Comparison of ENCODE assay signal across 10 mouse cellular contexts in the genomic region with DNA sequence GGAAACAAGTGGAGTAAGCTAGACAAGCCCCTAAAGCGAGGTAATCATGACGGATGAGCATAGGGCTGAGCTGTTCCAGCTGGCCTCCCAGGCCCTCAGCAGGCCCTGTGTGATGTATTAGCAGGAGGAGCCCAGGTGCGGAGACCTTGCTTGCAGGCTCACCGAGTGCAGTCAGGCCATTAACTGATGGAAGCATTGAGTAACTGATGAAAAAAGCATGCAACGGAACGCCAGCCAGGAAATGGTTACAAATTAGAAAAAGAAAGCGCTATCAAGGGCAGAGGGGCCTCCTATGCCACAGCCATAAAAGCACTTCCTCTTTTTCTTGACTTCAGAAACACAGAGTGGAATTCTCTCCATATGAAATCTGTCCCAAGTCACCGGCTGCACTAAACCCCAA.
DNase-seq lines count a peak whose midpoint lies in the region; ATAC-seq and TF ChIP-seq lines count a peak whose summit lies in the region.
"Had no signal": no experiment of that assay in that cellular context is flagged by ENCODE, and none has a peak within 500 bp of the region (broad histone marks: within the 10 kb centered on the region; RNA-seq: fewer than 3 reads in every experiment).

No protein-coding gene starts in this region.

- H3K9ac ChIP-seq in midbrain, postnatal 0 days (replicated peaks; ENCODE audit: low read length, poor library complexity, severe bottlenecking), result no peak overlapping the region
- no peak overlapping the region for H3K9ac ChIP-seq in midbrain, embryonic 13.5 days (replicated peaks)
- no peak overlapping the region for H3K9ac ChIP-seq in embryonic facial prominence, embryonic 11.5 days (replicated peaks; ENCODE audit: low read length)
- H3K9ac ChIP-seq in limb, embryonic 15.5 days, result no peak overlapping the region
- no peak overlapping the region for H3K9ac ChIP-seq in forebrain, embryonic 13.5 days

- H3K4me2 ChIP-seq in midbrain, postnatal 0 days (ENCODE audit: low read depth, low read length, poor library complexity, severe bottlenecking), result no peak overlapping the region
- H3K4me2 ChIP-seq in midbrain, embryonic 13.5 days (replicated peaks), result no peak overlapping the region
- no peak overlapping the region for H3K4me2 ChIP-seq in embryonic facial prominence, embryonic 11.5 days (ENCODE audit: low read depth, low read length)
- H3K4me2 ChIP-seq in limb, embryonic 15.5 days, result 0 out of 2 replicates have a peak overlapping the region, but pooled peaks have one; percentile 7
- no peak overlapping the region for H3K4me2 ChIP-seq in forebrain, embryonic 13.5 days

- no peak for ATAC-seq in midbrain, postnatal 0 days (ENCODE audit: low FRiP score)
- no peak for ATAC-seq in midbrain, embryonic 13.5 days
- peak; percentile 62; the same call in 1 of the 2 replicates for ATAC-seq in embryonic facial prominence, embryonic 11.5 days (replicated peaks; ENCODE audit: insufficient number of reproducible peaks, low FRiP score, low TSS enrichment, low read depth)
- ATAC-seq in limb, embryonic 15.5 days (ENCODE audit: insufficient number of reproducible peaks, low FRiP score, low TSS enrichment, low read depth), result no peak
- ATAC-seq in forebrain, embryonic 13.5 days, result no peak
- ATAC-seq: Patski had no signal

- no peak for TF ChIP-seq CTCF in midbrain, postnatal 0 days (IDR thresholded peaks at IDR 0.05)

- no peaks in the 10 kb centered on the region for H3K27me3 ChIP-seq in midbrain, postnatal 0 days (ENCODE audit: insufficient read depth, low read length)
- H3K27me3 ChIP-seq in midbrain, embryonic 13.5 days, result no peaks in the 10 kb centered on the region
- no peaks in the 10 kb centered on the region for H3K27me3 ChIP-seq in embryonic facial prominence, embryonic 11.5 days (ENCODE audit: control insufficient read depth, insufficient read depth, low read length)
- no peaks in the 10 kb centered on the region for H3K27me3 ChIP-seq in limb, embryonic 15.5 days
- no peaks in the 10 kb centered on the region for H3K27me3 ChIP-seq in forebrain, embryonic 13.5 days
- H3K27me3 ChIP-seq: Patski had no signal

- no peak overlapping the region for H3K4me3 ChIP-seq in midbrain, postnatal 0 days (ENCODE audit: low read depth, low read length)
- no peak overlapping the region for H3K4me3 ChIP-seq in midbrain, embryonic 13.5 days (replicated peaks)
- no peak overlapping the region for H3K4me3 ChIP-seq in embryonic facial prominence, embryonic 11.5 days (ENCODE audit: low read depth, low read length)
- H3K4me3 ChIP-seq in limb, embryonic 15.5 days, result no peak overlapping the region
- H3K4me3 ChIP-seq in forebrain, embryonic 13.5 days, result no peak overlapping the region

- intact Hi-C loops in left cerebral cortex, postnatal 14 days (cut with DNase I), result no loop called here

- DNase-seq in midbrain, postnatal 0 days (ENCODE audit: low spot score), result peak; percentile 2
- DNase-seq in embryonic facial prominence, embryonic 11.5 days (ENCODE audit: low spot score), result peak; percentile 54
- peak; percentile 17 for DNase-seq in thymus, postnatal 4 days
- DNase-seq in gastrocnemius, adult 8-10 months (ENCODE audit: low spot score in 2 of 2), result no peak
- DNase-seq in left cerebral cortex, postnatal 14 days (ENCODE audit: low spot score in 2 of 2), result no peak
- DNase-seq: cerebellum, postnatal 10 days had no signal

- H3K4me1 ChIP-seq in midbrain, postnatal 0 days (ENCODE audit: insufficient read depth, low read length), result no peaks in the 10 kb centered on the region
- no peaks in the 10 kb centered on the region for H3K4me1 ChIP-seq in midbrain, embryonic 13.5 days (replicated peaks)
- no peaks in the 10 kb centered on the region for H3K4me1 ChIP-seq in embryonic facial prominence, embryonic 11.5 days (ENCODE audit: control insufficient read depth, insufficient read depth, low read length)
- H3K4me1 ChIP-seq in limb, embryonic 15.5 days, result peaks cover 5% of the 10 kb centered on the region; the same call in 1 of the 2 replicates
- no peaks in the 10 kb centered on the region for H3K4me1 ChIP-seq in forebrain, embryonic 13.5 days

- no peaks in the 10 kb centered on the region for H3K36me3 ChIP-seq in midbrain, postnatal 0 days (ENCODE audit: insufficient read depth, low read length)
- no peaks in the 10 kb centered on the region for H3K36me3 ChIP-seq in midbrain, embryonic 13.5 days
- H3K36me3 ChIP-seq in embryonic facial prominence, embryonic 11.5 days (replicated peaks; ENCODE audit: control insufficient read depth, insufficient read depth, low read depth, low read length), result no peaks in the 10 kb centered on the region
- H3K36me3 ChIP-seq in limb, embryonic 15.5 days, result no peaks in the 10 kb centered on the region
- H3K36me3 ChIP-seq in forebrain, embryonic 13.5 days (ENCODE audit: poor library complexity, severe bottlenecking), result no peaks in the 10 kb centered on the region

- H3K27ac ChIP-seq in midbrain, postnatal 0 days (ENCODE audit: low read depth, low read length), result no peak overlapping the region
- H3K27ac ChIP-seq in midbrain, embryonic 13.5 days, result no peak overlapping the region
- H3K27ac ChIP-seq in embryonic facial prominence, embryonic 11.5 days (replicated peaks; ENCODE audit: low read depth, low read length), result no peak overlapping the region
- no peak overlapping the region for H3K27ac ChIP-seq in limb, embryonic 15.5 days
- H3K27ac ChIP-seq in forebrain, embryonic 13.5 days, result no peak overlapping the region

- 66% methylated on average over 8 of the region's 8 CpGs for WGBS in midbrain, postnatal 0 days
- WGBS in midbrain, embryonic 13.5 days, result 75% methylated on average over 8 of the region's 8 CpGs
- WGBS in embryonic facial prominence, embryonic 11.5 days, result 34% methylated on average over 8 of the region's 8 CpGs
- 16% methylated on average over 8 of the region's 8 CpGs for WGBS in limb, embryonic 15.5 days
- 66% methylated on average over 8 of the region's 8 CpGs for WGBS in forebrain, embryonic 13.5 days

- H3K9me3 ChIP-seq in midbrain, postnatal 0 days (ENCODE audit: low read length), result no peaks in the 10 kb centered on the region
- H3K9me3 ChIP-seq in midbrain, embryonic 13.5 days, result no peaks in the 10 kb centered on the region
- no peaks in the 10 kb centered on the region for H3K9me3 ChIP-seq in embryonic facial prominence, embryonic 11.5 days (replicated peaks; ENCODE audit: control insufficient read depth, low read length)
- no peaks in the 10 kb centered on the region for H3K9me3 ChIP-seq in limb, embryonic 15.5 days
- H3K9me3 ChIP-seq in forebrain, embryonic 13.5 days (replicated peaks), result no peaks in the 10 kb centered on the region

Comparison
In these comparisons a context has a peak if more than half of its experiments do, and no peak if none do; other contexts are left out.
1. DNase-seq: peak in midbrain, postnatal 0 days (single experiment), embryonic facial prominence, embryonic 11.5 days (single experiment) and thymus, postnatal 4 days (single experiment); none in gastrocnemius, adult 8-10 months (0 of 2) and left cerebral cortex, postnatal 14 days (0 of 2).